Mouse (Mus musculus) ES-Bruce4 (cell line): ENCODE results near the gene Hddc3. TPM values are rescaled to one million over a fixed set of nuclear protein-coding genes. Genes with fewer than 3 reads are reported as not detected.
A peak's percentile ranks its signal among the peaks of the same experiment; 100 is the strongest.

Experiments
- H3K27ac ChIP-seq: 2 replicates; pipeline ENCODE4 v1.5.1; 2012; ENCODE audit warnings: low read length, inconsistent platforms; ENCODE audit not compliant: insufficient read depth
- H3K27me3 ChIP-seq: 2 replicates; pipeline ENCODE4 v1.6.1; 2012; ENCODE audit warnings: mild to moderate bottlenecking, low read length, inconsistent platforms; ENCODE audit not compliant: control insufficient read depth, poor library complexity, insufficient read depth, severe bottlenecking
- H3K36me3 ChIP-seq: 2 replicates; pipeline ENCODE4 v1.6.1; 2012; ENCODE audit warnings: inconsistent platforms, mild to moderate bottlenecking, low read length, moderate library complexity; ENCODE audit not compliant: control insufficient read depth, poor library complexity, insufficient read depth, severe bottlenecking
- H3K4me1 ChIP-seq: one replicate; pipeline ENCODE4 v1.8.1; 2011; ENCODE audit warnings: low read length; ENCODE audit not compliant: control insufficient read depth, insufficient read depth
- H3K4me3 ChIP-seq: 2 replicates; pipeline ENCODE4 v1.5.1; 2011; ENCODE audit warnings: low read depth, mild to moderate bottlenecking, low read length
- H3K9ac ChIP-seq: 2 replicates; pipeline ENCODE4 v1.6.1; 2012; ENCODE audit warnings: low read depth, mild to moderate bottlenecking, inconsistent platforms; ENCODE audit not compliant: poor library complexity, severe bottlenecking
- H3K9me3 ChIP-seq: replicated peaks from 2 replicates; pipeline ENCODE4 v1.6.1; 2012; ENCODE audit warnings: mild to moderate bottlenecking, low read length, inconsistent platforms; ENCODE audit not compliant: control insufficient read depth, poor library complexity, insufficient read depth, severe bottlenecking
- CTCF ChIP-seq: IDR thresholded peaks from one replicate; pipeline ENCODE4 v1.8.1; 2011; ENCODE audit warnings: low read depth, low read length
- EP300 ChIP-seq: IDR thresholded peaks from 2 replicates; pipeline ENCODE4 v1.6.1; 2011; ENCODE audit warnings: low read depth, low read length; ENCODE audit not compliant: insufficient read depth
- POLR2A ChIP-seq: IDR thresholded peaks from one replicate; pipeline ENCODE4 v1.8.1; 2011; ENCODE audit warnings: low read length; ENCODE audit not compliant: insufficient read depth
- polyA plus RNA-seq: library from polyadenylated mRNA; stranded (reverse); fragments of >200 nt; gene quantifications from 2 replicates; pipeline ENCODE4 v1.2.4, GENCODE M21; 2011; ENCODE audit warnings: low read depth; ENCODE audit not compliant: missing spikeins, insufficient read depth, insufficient read length

The Hddc3 gene
- polyA plus RNA-seq, 1 experiment = 9.7 TPM

GRCm38 (mm10) chr7:80347670-80348586 lies 5.0 kb downstream of the Hddc3 start:
- Histone ChIP-seq H3K9ac (no peak overlapping the region), H3K27ac (peak overlapping the region; percentile 5), H3K4me1 (peaks cover 4% of the 10 kb centered on the region), H3K9me3 (no peaks in the 10 kb centered on the region), H3K4me3 (no peak overlapping the region), H3K36me3 (no peaks in the 10 kb centered on the region), H3K27me3 (no peaks in the 10 kb centered on the region)
- TF ChIP-seq CTCF = no peak
- TF ChIP-seq EP300 = no peak
- TF ChIP-seq POLR2A = no peak

GRCm38 (mm10) chr7:80350808-80351207 lies 7.9 kb downstream of the Hddc3 start:
- no peaks in the 10 kb centered on the region for H3K36me3 ChIP-seq
- peaks cover 4% of the 10 kb centered on the region for H3K4me1 ChIP-seq
- no peaks in the 10 kb centered on the region for H3K9me3 ChIP-seq
- TF ChIP-seq EP300 (no peak), CTCF (no peak), POLR2A (no peak)
- H3K9ac ChIP-seq = no peak overlapping the region
- no peaks in the 10 kb centered on the region for H3K27me3 ChIP-seq
- H3K4me3 ChIP-seq = no peak overlapping the region
- H3K27ac ChIP-seq = no peak overlapping the region

- Histone ChIP-seq H3K36me3 (no peaks in the 10 kb centered on the region), H3K4me1 (peaks cover 2% of the 10 kb centered on the region), H3K4me3 (no peak overlapping the region), H3K9me3 (no peaks in the 10 kb centered on the region), H3K9ac (no peak overlapping the region), H3K27me3 (no peaks in the 10 kb centered on the region), H3K27ac (no peak overlapping the region)
- TF ChIP-seq POLR2A (no peak), CTCF (no peak), EP300 (no peak)
Observed at GRCm38 (mm10) chr7:80352920-80353319, 10.0 kb downstream of the Hddc3 start.

- no peak overlapping the region for H3K9ac ChIP-seq
Observed at GRCm38 (mm10) chr7:80356351-80356750, 13.4 kb downstream of the Hddc3 start.

GRCm38 (mm10) chr7:80357156-80357555 lies 14.3 kb downstream of the Hddc3 start:
- H3K27me3 ChIP-seq = no peaks in the 10 kb centered on the region
- no peak overlapping the region for H3K27ac ChIP-seq
- H3K4me1 ChIP-seq = no peaks in the 10 kb centered on the region
- TF ChIP-seq CTCF (no peak), EP300 (no peak), POLR2A (no peak)
- H3K4me3 ChIP-seq = no peak overlapping the region
- no peaks in the 10 kb centered on the region for H3K36me3 ChIP-seq
- H3K9ac ChIP-seq = no peak overlapping the region
- H3K9me3 ChIP-seq = no peaks in the 10 kb centered on the region

More at GRCm38 (mm10) chr7:80356351-80356750, 13.4 kb downstream of the Hddc3 start:
- Histone ChIP-seq H3K4me1 (no peaks in the 10 kb centered on the region), H3K36me3 (no peaks in the 10 kb centered on the region), H3K4me3 (no peak overlapping the region), H3K27me3 (no peaks in the 10 kb centered on the region), H3K9me3 (no peaks in the 10 kb centered on the region), H3K27ac (no peak overlapping the region)
- no peak for TF ChIP-seq POLR2A
- no peak for TF ChIP-seq EP300
- no peak for TF ChIP-seq CTCF

- Histone ChIP-seq H3K9ac (no peak overlapping the region), H3K36me3 (no peaks in the 10 kb centered on the region), H3K27ac (no peak overlapping the region), H3K4me3 (no peak overlapping the region), H3K4me1 (no peaks in the 10 kb centered on the region), H3K27me3 (no peaks in the 10 kb centered on the region), H3K9me3 (no peaks in the 10 kb centered on the region)
- no peak for TF ChIP-seq CTCF
- no peak for TF ChIP-seq EP300
- no peak for TF ChIP-seq POLR2A
Observed at GRCm38 (mm10) chr7:80358039-80358438, 15.1 kb downstream of the Hddc3 start.
